Mouse (Mus musculus): ENCODE measurements around the gene Kdm2a.

DNA sequence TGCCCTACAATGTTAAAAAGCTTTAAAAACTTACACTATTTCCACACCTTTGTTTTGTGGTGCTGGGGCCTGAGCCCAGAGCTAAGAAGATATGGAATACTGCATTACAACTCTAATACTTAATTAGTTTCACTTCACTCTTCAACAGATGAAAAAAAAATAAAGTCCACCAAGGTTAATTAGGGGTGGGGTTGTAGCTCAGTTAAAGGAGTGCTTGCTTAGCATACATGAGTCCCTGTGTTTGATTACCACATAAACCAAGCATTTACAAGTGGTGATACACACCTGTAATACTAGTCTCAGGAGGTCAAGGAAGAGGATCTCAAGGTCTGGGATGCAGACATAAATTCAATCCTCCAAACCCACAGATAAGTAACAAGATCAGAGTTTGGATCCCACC lies 10.8 kb downstream of the Kdm2a start:
- TF ChIP-seq CTCF (IDR thresholded peaks at IDR 0.05; ENCODE audit: extremely low read depth, insufficient read depth, insufficient read length, insufficient replicate concordance) (no peak), POLR2A (IDR thresholded peaks at IDR 0.05; ENCODE audit: low read depth, low read length) (no peak)

Measured in spleen, adult 2 months (tissue).